Mouse (Mus musculus): ENCODE measurements at regions not wholly inside any gene's neighbourhood (a gene's known extent, or its start where the extent isn't known, plus 50 kb on each side); places are given as distances from the start of the nearest gene placed in this dataset.
"Not testable (repeated sequence)": the region's sequence is repeated elsewhere in the genome, so short reads cannot be mapped to it uniquely, and the experiment has no call there.

DNA sequence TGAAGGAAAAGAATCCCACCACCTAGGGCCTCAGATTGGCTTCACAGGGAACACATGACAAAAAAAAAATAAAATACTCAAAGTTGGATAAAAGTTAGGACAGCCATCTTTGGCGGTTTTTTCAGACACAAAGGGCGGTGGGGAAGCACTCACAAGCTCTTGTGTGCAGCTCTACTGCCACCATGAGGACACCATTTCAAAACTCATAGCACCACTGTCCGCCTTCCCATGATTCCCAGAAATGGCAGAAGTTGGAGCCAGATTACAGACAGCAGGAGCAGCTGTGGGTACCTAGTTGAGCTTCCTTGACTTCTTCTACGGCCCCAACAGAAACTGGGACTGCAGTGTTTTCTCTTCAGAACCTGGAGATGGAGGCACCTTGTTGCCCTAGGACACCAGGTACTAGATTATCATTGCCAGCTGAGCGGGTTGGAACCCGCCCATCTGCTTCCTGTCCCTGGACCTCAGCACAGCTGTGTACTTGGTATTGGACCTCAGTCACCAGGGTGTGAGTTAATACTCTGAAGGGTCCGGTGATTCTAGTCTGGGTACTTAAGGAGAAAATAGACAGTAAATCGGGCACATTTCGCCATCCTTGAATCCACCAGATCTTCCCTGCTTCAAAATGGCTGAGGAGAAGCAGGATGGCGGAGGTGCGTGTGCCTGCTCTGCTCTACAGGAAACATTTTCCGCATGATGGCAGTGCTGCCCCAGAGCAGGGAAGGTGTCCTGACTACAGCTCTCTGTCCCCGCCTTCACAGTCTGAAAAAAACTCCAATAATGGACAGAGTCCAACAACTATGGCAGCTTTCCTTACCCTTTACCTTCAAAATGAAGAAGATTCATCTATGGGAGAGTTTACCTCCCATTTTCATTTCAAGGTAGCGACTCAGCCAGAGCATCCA, 144.1 kb upstream of the Olfr1324 start:
- peak; percentile 77 for TF ChIP-seq CTCF (IDR thresholded peaks at IDR 0.05)
- TF ChIP-seq EP300 (IDR thresholded peaks at IDR 0.05), result not testable (repeated sequence)
